ENCODE assay signal across 15 mouse cellular contexts in the genomic region with DNA sequence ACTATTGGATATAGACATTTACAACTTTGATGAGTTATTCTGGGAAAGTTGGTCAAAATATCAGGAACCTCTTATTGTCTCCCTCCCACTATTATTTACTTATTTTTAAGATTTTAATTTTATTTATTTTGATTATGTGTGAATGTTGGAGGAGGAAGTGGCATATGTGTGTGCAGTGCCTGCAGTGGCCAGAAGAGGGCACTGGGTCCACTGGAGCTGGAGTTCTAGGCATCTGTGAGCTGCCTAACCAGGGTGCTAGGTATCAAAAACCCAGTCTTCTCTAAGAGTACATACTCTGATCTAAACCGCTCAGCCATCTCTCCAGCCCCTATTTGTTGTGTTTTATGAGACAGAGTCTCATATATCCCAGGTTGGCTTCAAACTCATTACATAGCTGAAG. TPM values are rescaled to one million over a fixed set of nuclear protein-coding genes. Genes with fewer than 3 reads are reported as not detected.
DNase-seq lines count a peak whose midpoint lies in the region; ATAC-seq and TF ChIP-seq lines count a peak whose summit lies in the region.
"Had no signal": no experiment of that assay in that cellular context is flagged by ENCODE, and none has a peak within 500 bp of the region (broad histone marks: within the 10 kb centered on the region; RNA-seq: fewer than 3 reads in every experiment).

No protein-coding gene starts in this region.

- no peak for ATAC-seq in midbrain, postnatal 0 days (ENCODE audit: low FRiP score)
- no peak for ATAC-seq in midbrain, embryonic 15.5 days (replicated peaks)

- TF ChIP-seq CTCF in gastrocnemius, adult 2 months (IDR thresholded peaks at IDR 0.05), result peak; percentile 53
- TF ChIP-seq CTCF in midbrain, postnatal 0 days (IDR thresholded peaks at IDR 0.05), result peak; percentile 56

- H3K9me3 ChIP-seq in midbrain, postnatal 0 days (ENCODE audit: low read length), result no peaks in the 10 kb centered on the region
- H3K9me3 ChIP-seq in midbrain, embryonic 15.5 days, result no peaks in the 10 kb centered on the region
- H3K9me3 ChIP-seq in embryonic facial prominence, embryonic 10.5 days, result no peaks in the 10 kb centered on the region
- H3K9me3 ChIP-seq: megakaryocyte, embryonic 14.5 days; neural tube, embryonic 13.5 days had no signal

- H3K4me2 ChIP-seq in midbrain, postnatal 0 days (ENCODE audit: low read depth, low read length, poor library complexity, severe bottlenecking), result no peak overlapping the region
- H3K4me2 ChIP-seq in midbrain, embryonic 15.5 days, result no peak overlapping the region
- H3K4me2 ChIP-seq: neural tube, embryonic 13.5 days had no signal

- no peak overlapping the region for H3K9ac ChIP-seq in midbrain, postnatal 0 days (replicated peaks; ENCODE audit: low read length, poor library complexity, severe bottlenecking)
- H3K9ac ChIP-seq in midbrain, embryonic 15.5 days, result no peak overlapping the region
- H3K9ac ChIP-seq: neural tube, embryonic 13.5 days had no signal

- no peaks in the 10 kb centered on the region for H3K36me3 ChIP-seq in midbrain, postnatal 0 days (ENCODE audit: insufficient read depth, low read length)
- no peaks in the 10 kb centered on the region for H3K36me3 ChIP-seq in midbrain, embryonic 15.5 days (replicated peaks)
- 0 out of 2 replicates have a peak, but pooled peaks cover 3% of the 10 kb centered on the region for H3K36me3 ChIP-seq in embryonic facial prominence, embryonic 10.5 days (replicated peaks)

- peaks cover 4% of the 10 kb centered on the region; the same call in 1 of the 2 replicates for H3K27me3 ChIP-seq in midbrain, postnatal 0 days (ENCODE audit: insufficient read depth, low read length)
- H3K27me3 ChIP-seq in midbrain, embryonic 15.5 days (replicated peaks), result peaks cover 6% of the 10 kb centered on the region
- peaks cover 11% of the 10 kb centered on the region for H3K27me3 ChIP-seq in embryonic facial prominence, embryonic 10.5 days (replicated peaks; ENCODE audit: low read depth, poor library complexity, severe bottlenecking)
- H3K27me3 ChIP-seq: megakaryocyte, embryonic 14.5 days had no signal

- H3K4me1 ChIP-seq in midbrain, postnatal 0 days (ENCODE audit: insufficient read depth, low read length), result peaks cover 4% of the 10 kb centered on the region; the same call in 1 of the 2 replicates
- peaks cover 18% of the 10 kb centered on the region for H3K4me1 ChIP-seq in midbrain, embryonic 15.5 days
- peaks cover 11% of the 10 kb centered on the region for H3K4me1 ChIP-seq in embryonic facial prominence, embryonic 10.5 days

- WGBS in midbrain, postnatal 0 days, result 100% methylated on average over 1 of the region's 1 CpGs
- WGBS in midbrain, embryonic 15.5 days, result 94% methylated on average over 1 of the region's 1 CpGs
- WGBS in embryonic facial prominence, embryonic 10.5 days, result 98% methylated on average over 1 of the region's 1 CpGs

- no peak for DNase-seq in gastrocnemius, adult 2 months
- no peak for DNase-seq in gastrocnemius, postnatal 14 days
- DNase-seq in midbrain, postnatal 0 days (ENCODE audit: low spot score), result no peak
- peak; percentile 64 for DNase-seq in R1 (ENCODE audit: low read depth, low spot score)
- peak; percentile 52 for DNase-seq in naive thymus-derived CD4-positive, alpha-beta T cell, adult 2 months (ENCODE audit: low read depth)
- no peak for DNase-seq in heart, postnatal 10 days
- DNase-seq in embryonic facial prominence, embryonic 10.5 days (ENCODE audit: low spot score), result no peak
- DNase-seq: embryo, embryonic 11 days; kidney, adult 11 months had no signal

- no peak overlapping the region for H3K4me3 ChIP-seq in gastrocnemius, adult 2 months
- H3K4me3 ChIP-seq in midbrain, postnatal 0 days (ENCODE audit: low read depth, low read length), result no peak overlapping the region
- H3K4me3 ChIP-seq in midbrain, embryonic 15.5 days, result no peak overlapping the region
- no peak overlapping the region for H3K4me3 ChIP-seq in embryonic facial prominence, embryonic 10.5 days
- H3K4me3 ChIP-seq: megakaryocyte, embryonic 14.5 days; neural tube, embryonic 13.5 days had no signal

- intact Hi-C loops in gastrocnemius, adult 2 months (cut with DNase I), result no loop called here
- intact Hi-C loops in gastrocnemius, postnatal 14 days (cut with DNase I; ENCODE audit: low total_unique reads), result no loop called here
- intact Hi-C loops in heart, postnatal 10 days (cut with DNase I), result no loop called here

- H3K27ac ChIP-seq in gastrocnemius, adult 2 months, result no peak overlapping the region
- H3K27ac ChIP-seq in midbrain, postnatal 0 days (ENCODE audit: low read depth, low read length), result no peak overlapping the region
- no peak overlapping the region for H3K27ac ChIP-seq in midbrain, embryonic 15.5 days
- no peak overlapping the region for H3K27ac ChIP-seq in embryonic facial prominence, embryonic 10.5 days (replicated peaks)
- H3K27ac ChIP-seq: neural tube, embryonic 13.5 days had no signal

RNA-seq across cellular contexts. Expression of gene Mon1a, which starts 3.1 kb away (rescaled TPM):
- total RNA-seq in gastrocnemius, adult 2 months (2021), result 10 to 100 TPM in 1 of 2 experiments, 1 to 10 TPM in 1; 9.6 to 11.3 TPM
- 1 to 10 TPM; 5.9 to 6.7 TPM for total RNA-seq in gastrocnemius, postnatal 14 days (2021)
- 23.9 and 24.9 TPM in 2 replicates for total RNA-seq in midbrain, postnatal 0 days (2014; rRNA removed)
- polyA plus RNA-seq in midbrain, postnatal 0 days (2015; fragmentation: Nextera tagmentation; extraction: Ambion mirVana), result 16.7 and 18.1 TPM in 2 replicates
- 26.0 and 27.7 TPM in 2 replicates for polyA plus RNA-seq in midbrain, embryonic 15.5 days (2015; fragmentation: Nextera tagmentation; extraction: Ambion mirVana)
- 1 to 10 TPM; 7.6 to 9.6 TPM for total RNA-seq in heart, postnatal 10 days (2021)
- polyA plus RNA-seq in embryonic facial prominence, embryonic 10.5 days (2016; fragmentation: Nextera tagmentation; extraction: Ambion mirVana), result 12.2 and 12.7 TPM in 2 replicates

RNA-seq across cellular contexts. Expression of gene Mst1r, which starts 15.7 kb away (rescaled TPM):
- under 1 TPM; 0.54 to 0.81 TPM for total RNA-seq in gastrocnemius, adult 2 months (2021)
- 1 to 10 TPM; 1.2 to 1.8 TPM for total RNA-seq in gastrocnemius, postnatal 14 days (2021)
- total RNA-seq in midbrain, postnatal 0 days (2014; rRNA removed), result 1.2 and 1.8 TPM in 2 replicates
- polyA plus RNA-seq in midbrain, postnatal 0 days (2015; fragmentation: Nextera tagmentation; extraction: Ambion mirVana), result 1.1 and 1.2 TPM in 2 replicates
- 1.7 and 1.9 TPM in 2 replicates for polyA plus RNA-seq in midbrain, embryonic 15.5 days (2015; fragmentation: Nextera tagmentation; extraction: Ambion mirVana)
- total RNA-seq in heart, postnatal 10 days (2021), result 1 to 10 TPM; 2.5 to 3.7 TPM
- polyA plus RNA-seq in embryonic facial prominence, embryonic 10.5 days (2016; fragmentation: Nextera tagmentation; extraction: Ambion mirVana), result 0.65 and 1.1 TPM in 2 replicates

RNA-seq across cellular contexts. Expression of gene Rbm6, which starts 18.0 kb away (rescaled TPM):
- total RNA-seq in gastrocnemius, adult 2 months (2021), result 10 to 100 TPM; 22.0 to 22.7 TPM
- 10 to 100 TPM; 18.0 to 19.7 TPM for total RNA-seq in gastrocnemius, postnatal 14 days (2021)
- 81.3 and 87.9 TPM in 2 replicates for total RNA-seq in midbrain, postnatal 0 days (2014; rRNA removed)
- 48.8 and 57.9 TPM in 2 replicates for polyA plus RNA-seq in midbrain, postnatal 0 days (2015; fragmentation: Nextera tagmentation; extraction: Ambion mirVana)
- polyA plus RNA-seq in midbrain, embryonic 15.5 days (2015; fragmentation: Nextera tagmentation; extraction: Ambion mirVana), result 99.8 and 120 TPM in 2 replicates
- total RNA-seq in heart, postnatal 10 days (2021), result 10 to 100 TPM; 34.6 to 38.3 TPM
- polyA plus RNA-seq in embryonic facial prominence, embryonic 10.5 days (2016; fragmentation: Nextera tagmentation; extraction: Ambion mirVana), result 114 and 116 TPM in 2 replicates

RNA-seq across cellular contexts. Expression of gene Actl11, which starts 37.2 kb away (rescaled TPM):
- not detected for total RNA-seq in gastrocnemius, adult 2 months (2021)
- total RNA-seq in gastrocnemius, postnatal 14 days (2021), result not detected
- 0.05 TPM in 1 of 2 replicates, not detected in the other for total RNA-seq in midbrain, postnatal 0 days (2014; rRNA removed)
- polyA plus RNA-seq in midbrain, postnatal 0 days (2015; fragmentation: Nextera tagmentation; extraction: Ambion mirVana), result not detected in 2 replicates
- not detected in 2 replicates for polyA plus RNA-seq in midbrain, embryonic 15.5 days (2015; fragmentation: Nextera tagmentation; extraction: Ambion mirVana)
- not detected for total RNA-seq in heart, postnatal 10 days (2021)
- not detected in 2 replicates for polyA plus RNA-seq in embryonic facial prominence, embryonic 10.5 days (2016; fragmentation: Nextera tagmentation; extraction: Ambion mirVana)
- total RNA-seq: left cerebral cortex, postnatal 10 days had no signal
- polyA plus RNA-seq: heart, embryonic 14.5 days; neural tube, embryonic 13.5 days; spleen, adult 2 months had no signal

RNA-seq across cellular contexts. Expression of gene Camkv, which starts 44.5 kb away (rescaled TPM):
- under 1 TPM in 1 of 2 experiments, not detected in 1; 0.22 TPM for total RNA-seq in gastrocnemius, adult 2 months (2021)
- total RNA-seq in gastrocnemius, postnatal 14 days (2021), result under 1 TPM; 0.16 to 0.24 TPM
- 133 and 153 TPM in 2 replicates for total RNA-seq in midbrain, postnatal 0 days (2014; rRNA removed)
- polyA plus RNA-seq in midbrain, postnatal 0 days (2015; fragmentation: Nextera tagmentation; extraction: Ambion mirVana), result 136 and 149 TPM in 2 replicates
- polyA plus RNA-seq in midbrain, embryonic 15.5 days (2015; fragmentation: Nextera tagmentation; extraction: Ambion mirVana), result 66.7 and 67.3 TPM in 2 replicates
- total RNA-seq in heart, postnatal 10 days (2021), result under 1 TPM; 0.14 to 0.37 TPM
- 7.6 and 7.9 TPM in 2 replicates for polyA plus RNA-seq in embryonic facial prominence, embryonic 10.5 days (2016; fragmentation: Nextera tagmentation; extraction: Ambion mirVana)

Comparison
In these comparisons a context has a peak if more than half of its experiments do, and no peak if none do; other contexts are left out.
1. DNase-seq: peak in R1 (single experiment) and naive thymus-derived CD4-positive, alpha-beta T cell, adult 2 months (single experiment); none in gastrocnemius, adult 2 months (single experiment), gastrocnemius, postnatal 14 days (single experiment), midbrain, postnatal 0 days (single experiment), heart, postnatal 10 days (0 of 2) and embryonic facial prominence, embryonic 10.5 days (single experiment).